Mouse (Mus musculus): ENCODE measurements around the gene Ube2v1. TPM values are rescaled to one million over a fixed set of nuclear protein-coding genes. Genes with fewer than 3 reads are reported as not detected.

Gene Ube2v1
- 100 to 1,000 TPM; 217 TPM for total RNA-seq (2021)

DNA sequence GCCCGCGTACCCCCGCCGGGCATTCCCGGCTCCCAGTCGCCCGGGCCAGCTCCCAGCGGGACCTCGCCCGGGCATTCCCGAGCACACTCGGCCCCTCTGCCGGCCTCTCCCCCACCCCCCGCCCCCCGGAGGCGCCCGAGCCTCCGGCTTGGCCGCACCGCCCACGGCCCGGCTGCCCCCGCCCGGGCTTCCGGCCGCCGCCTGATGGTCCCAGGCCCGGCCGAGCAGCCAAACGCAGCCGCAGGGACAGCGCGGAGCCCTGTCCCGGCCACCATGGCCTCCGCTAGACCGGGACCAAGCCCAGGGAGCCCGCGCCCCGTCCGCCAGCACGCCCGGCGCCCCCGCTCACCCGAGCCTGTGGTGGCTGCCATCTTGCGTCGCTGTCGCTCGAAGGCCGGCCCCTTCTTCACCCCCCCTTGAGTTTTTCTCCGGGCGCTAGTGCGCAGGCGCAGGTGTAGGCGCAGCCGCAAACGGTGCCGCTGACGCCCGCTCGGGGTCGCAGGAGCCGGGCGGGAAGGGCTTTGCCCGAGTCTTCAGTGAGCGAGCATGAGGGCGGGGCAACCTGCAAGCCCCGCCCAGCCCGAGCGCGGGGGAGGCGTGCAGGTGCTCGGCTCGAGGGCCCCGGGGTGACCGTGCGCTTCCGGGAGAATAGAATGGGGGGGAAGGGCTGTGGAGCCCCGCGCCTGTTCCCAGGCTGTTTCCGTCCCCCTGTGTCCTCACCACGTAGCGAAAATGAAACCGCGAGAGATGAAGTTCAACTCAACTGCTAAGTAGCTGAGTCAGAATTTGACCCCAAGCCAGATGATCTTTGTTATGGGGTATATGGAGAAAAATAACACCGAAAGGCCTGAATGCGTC, at the start of gene Ube2v1:
TSS of gene Ube2v1 (minus strand) at position 505 of the 858 bp plus-strand sequence.
- intact Hi-C loops (cut with DNase I), result no loop called here
- DNase-seq, result peak; percentile 98

- DNase-seq, result peak; percentile 66
- intact Hi-C loops (cut with DNase I), result loop anchor here (10.0 kb wide), 1 partner anchor 314 kb away; no protein-coding TSS in a partner anchor
These were observed 48.8 kb upstream of the Ube2v1 start for GRCm38 (mm10) chr2:167680657-167681056.

DNA sequence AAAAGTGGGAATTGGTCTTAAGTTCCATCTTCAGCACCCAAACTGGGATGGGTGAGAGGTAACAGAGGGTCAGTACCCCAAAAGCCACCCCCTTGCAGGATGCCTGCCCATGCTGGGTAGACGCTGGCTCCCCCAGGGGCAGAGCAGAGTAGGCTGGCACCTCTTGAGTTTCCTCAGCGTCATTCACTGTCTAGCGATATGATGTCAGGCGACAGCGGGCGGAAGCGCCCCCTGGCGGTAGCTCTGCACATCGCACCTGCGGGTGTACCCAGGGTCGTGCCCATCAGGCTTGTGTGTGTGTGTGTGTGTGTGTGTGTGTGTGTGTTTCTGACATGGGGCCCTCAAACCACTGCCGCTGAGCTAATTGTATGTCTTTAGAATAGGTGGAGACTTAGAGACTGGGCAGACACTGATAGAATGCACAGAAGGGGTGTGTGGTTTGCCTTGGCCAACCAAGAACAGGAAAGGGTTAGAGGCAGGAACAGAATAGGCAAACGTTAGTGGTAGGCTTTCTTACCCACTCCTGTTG, 48.1 kb upstream of the Ube2v1 start:
- intact Hi-C loops (cut with DNase I), result loop anchor here (5.0 to 10.0 kb wide), 2 partner anchors 143 to 315 kb away; partner anchors contain the start of gene Snai1

DNA sequence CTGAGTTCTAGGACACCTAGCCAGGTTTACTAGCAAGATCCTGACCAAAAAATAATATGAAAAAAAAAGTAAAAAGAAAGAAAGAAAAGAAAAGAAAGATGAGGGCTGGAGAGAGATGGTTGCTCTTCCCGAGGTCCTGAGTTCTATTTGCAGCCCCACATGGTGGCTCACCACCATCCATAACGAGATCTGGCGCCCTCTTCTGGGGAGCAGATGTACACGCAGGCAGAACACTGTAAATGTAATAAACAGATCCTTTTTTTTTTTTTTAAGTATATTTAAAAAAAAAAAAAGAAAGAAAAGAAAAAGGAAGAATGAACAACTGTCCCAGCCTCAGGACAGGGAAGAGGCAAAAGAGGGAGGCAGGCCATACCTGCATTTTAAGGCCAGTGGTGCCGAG, 46.7 kb upstream of the Ube2v1 start:
- intact Hi-C loops (cut with DNase I), result loop anchor here (5.0 kb wide), 1 partner anchor 141 kb away; the partner anchor contains the start of gene Snai1
- no peak for DNase-seq

More for the DNA sequence above, 48.1 kb upstream of the Ube2v1 start:
- peak; percentile 87 for DNase-seq

GRCm38 (mm10) chr2:167675120-167675909, 43.4 kb upstream of the Ube2v1 start:
- no peak for DNase-seq
- intact Hi-C loops (cut with DNase I), result loop anchor here (5.0 kb wide), 1 partner anchor 138 kb away; the partner anchor contains the start of gene Snai1

DNA sequence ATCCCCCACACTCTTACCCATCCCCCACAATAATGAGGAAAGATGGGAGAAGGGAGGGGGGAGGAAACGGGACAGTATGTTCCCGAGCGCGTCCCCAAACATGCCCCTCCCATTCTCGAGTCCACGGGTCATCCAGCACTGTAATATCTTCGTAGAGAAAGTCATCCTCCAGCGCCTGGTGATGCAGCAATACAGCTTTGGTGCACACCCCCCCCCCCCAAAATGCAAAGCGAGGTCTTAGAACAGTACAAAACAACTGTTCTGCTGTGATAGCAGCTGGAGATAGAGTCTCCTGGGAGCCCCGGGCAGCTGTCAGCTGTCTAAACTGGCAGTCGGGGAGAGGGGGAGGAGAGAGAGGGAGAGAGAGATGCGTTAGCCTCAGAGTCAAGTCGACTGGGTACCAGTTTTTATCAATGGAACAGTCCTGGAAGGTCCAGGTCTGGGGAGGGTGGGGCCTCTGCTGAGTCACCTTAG, 40.4 kb upstream of the Ube2v1 start:
- intact Hi-C loops (cut with DNase I), result no loop called here
- peak; percentile 50 for DNase-seq

GRCm38 (mm10) chr2:167671101-167671633, 39.3 kb upstream of the Ube2v1 start:
- no peak for DNase-seq
- intact Hi-C loops (cut with DNase I), result no loop called here

DNA sequence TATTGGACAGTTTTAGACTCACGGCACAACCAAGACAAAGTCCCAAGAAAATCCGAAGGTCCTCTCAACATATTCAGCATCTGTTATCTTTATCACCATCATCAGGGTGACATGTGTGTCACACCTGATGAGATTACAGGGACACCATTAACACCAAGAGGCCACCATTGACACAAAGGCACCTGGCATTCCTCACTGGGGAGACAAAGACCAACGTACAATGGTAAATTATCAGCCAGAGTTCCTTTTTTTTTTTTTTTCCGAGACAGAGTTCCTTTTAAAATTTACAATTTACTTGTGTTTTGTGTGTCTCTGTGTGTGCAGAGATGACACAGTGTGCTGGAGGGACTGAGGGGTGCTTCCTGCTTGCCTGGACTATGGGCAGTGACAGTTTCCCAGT, 37.5 kb upstream of the Ube2v1 start:
- intact Hi-C loops (cut with DNase I), result no loop called here
- no peak for DNase-seq

DNA sequence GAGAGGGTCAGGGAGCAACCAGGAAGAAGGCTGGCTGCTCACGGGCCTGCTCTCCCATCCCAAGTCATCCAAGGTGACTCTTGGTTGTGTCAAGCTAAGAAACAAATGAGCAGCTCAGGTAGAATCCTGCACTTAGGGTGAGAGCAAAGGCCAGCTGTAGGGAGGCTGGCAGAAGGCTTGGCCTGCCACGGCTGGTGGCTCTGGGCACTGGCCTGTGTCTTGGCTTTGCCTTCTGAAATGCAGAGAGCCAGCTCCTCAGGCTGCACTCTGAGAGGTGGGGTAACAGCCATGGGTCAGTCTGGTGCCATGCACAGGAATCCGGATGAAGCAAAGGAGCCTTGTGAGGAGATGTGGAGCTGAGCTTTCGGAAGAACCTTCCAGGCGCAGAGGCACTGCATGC, 36.5 kb upstream of the Ube2v1 start:
- intact Hi-C loops (cut with DNase I), result no loop called here
- no peak for DNase-seq

- DNase-seq, result no peak
- intact Hi-C loops (cut with DNase I), result no loop called here
These were observed 34.2 kb upstream of the Ube2v1 start for GRCm38 (mm10) chr2:167665972-167666713.

DNA sequence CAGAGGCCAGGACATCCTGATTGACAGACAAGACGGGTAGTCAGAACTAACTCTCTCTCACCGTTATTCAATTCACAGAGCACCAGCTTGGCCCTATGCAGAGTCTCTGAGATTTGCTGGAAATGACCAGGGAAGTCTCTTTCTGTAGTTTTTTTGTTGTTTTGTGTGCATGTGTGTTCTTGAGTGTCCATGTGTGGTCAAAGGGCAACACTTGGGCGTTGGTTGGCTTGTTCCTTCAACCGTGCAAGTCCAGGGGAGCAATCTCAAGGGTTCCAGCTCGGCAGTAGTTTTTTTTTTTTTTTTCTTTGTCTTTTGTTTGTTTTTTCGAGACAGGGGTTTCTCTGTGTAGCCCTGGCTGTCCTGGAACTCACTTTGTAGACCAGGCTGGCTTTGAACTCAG, 30.8 kb upstream of the Ube2v1 start:
- no peak for DNase-seq
- intact Hi-C loops (cut with DNase I), result no loop called here

- intact Hi-C loops (cut with DNase I), result no loop called here
- peak; percentile 96 for DNase-seq
These were observed 29.6 kb upstream of the Ube2v1 start, which contains the start of gene Gm20431 for GRCm38 (mm10) chr2:167661270-167662203. Gene Gm20431, minus strand, starts transcription at chr2:167661496.

DNA sequence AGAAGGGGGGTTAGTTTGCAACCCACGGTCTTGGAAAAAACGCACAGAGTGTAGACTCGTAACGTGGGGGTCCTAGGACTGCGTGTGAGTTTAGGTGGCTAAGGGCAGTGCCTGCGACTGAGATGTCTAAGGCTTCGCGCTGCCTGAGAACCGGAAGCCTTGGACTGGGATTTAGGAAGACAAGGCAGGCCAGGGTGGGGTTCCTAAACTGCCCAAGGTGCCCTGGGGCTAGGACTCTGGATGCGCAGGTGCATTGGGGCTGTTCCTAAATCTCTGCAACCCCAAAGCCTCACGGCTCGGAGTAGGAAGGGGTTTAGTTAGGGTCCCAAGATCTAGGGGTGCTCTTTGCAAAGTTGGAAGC, 28.7 kb upstream of the Ube2v1 start:
- DNase-seq, result no peak
- intact Hi-C loops (cut with DNase I), result no loop called here

- DNase-seq, result peak; percentile 69
- intact Hi-C loops (cut with DNase I), result no loop called here
These were observed 28.1 kb upstream of the Ube2v1 start for GRCm38 (mm10) chr2:167659847-167660610.

DNA sequence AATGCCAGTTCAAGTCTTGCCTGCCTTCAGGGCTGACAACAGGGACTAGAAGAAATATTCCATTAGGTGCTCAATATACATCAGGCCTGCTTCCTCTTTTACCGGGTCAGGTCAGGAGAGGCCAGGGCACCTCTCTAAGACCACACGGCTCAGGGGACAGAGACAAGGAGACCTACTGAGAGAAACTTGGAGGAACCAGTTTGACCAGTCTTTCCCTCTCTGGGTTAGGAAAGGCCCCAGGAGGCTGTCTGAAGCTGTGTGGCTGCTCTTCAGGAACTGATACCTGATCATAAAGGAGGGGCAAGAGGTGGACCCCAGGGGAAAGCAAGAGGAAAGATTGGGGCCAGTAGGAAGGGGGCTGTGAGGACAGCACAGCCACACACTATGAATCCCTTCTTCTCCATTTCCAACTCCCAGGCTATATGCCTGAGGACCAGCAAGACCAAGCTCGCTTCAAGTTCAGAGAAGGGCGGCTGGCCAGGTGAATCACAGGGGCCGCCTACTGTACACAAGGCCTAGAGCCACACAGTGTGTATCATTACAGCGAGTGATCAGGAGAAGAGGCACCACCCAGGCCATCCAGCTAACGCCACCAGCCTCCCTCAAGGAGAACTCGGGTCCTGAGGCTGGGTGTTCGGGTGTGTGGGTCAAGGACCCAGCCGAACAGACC, 27.4 kb upstream of the Ube2v1 start:
- no peak for DNase-seq
- intact Hi-C loops (cut with DNase I), result no loop called here

- DNase-seq, result no peak
- intact Hi-C loops (cut with DNase I), result no loop called here
These were observed 26.8 kb upstream of the Ube2v1 start for GRCm38 (mm10) chr2:167658712-167659111.

DNA sequence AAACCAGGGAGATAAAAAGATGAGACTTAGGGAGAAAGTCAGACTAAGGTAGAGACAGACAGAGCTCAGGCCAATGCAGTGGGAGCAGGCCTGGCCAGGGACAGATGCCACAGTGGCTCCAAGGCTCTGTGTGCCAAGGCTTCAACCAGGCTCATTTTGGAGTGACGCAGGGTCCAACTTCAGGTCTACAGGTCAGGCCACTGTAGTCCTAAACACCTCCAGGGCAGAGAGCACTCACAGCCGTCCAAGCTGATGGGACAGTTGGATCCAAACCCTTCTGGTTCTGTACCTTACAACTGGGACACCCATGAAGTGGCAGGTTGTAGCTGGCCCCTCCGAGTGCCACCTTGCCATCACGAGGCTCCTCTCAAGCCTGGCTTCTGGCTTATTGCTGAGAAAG, 26.1 kb upstream of the Ube2v1 start:
- intact Hi-C loops (cut with DNase I), result no loop called here
- DNase-seq, result no peak

All from left cerebral cortex, postnatal 4 days (tissue).